Mouse (Mus musculus) heart, postnatal 36 days (tissue): ENCODE measurements at regions not wholly inside any gene's neighbourhood (a gene's known extent, or its start where the extent isn't known, plus 50 kb on each side); places are given as distances from the start of the nearest gene placed in this dataset.

Experiments
- DNase-seq, 2 experiments: peaks; one replicate each; pipeline ENCODE4 v3.0.0; 2021 to 2022
- intact Hi-C: fragments of 180-260 bp; cut with DNase I; formaldehyde crosslinking; loops from one replicate; pipeline ENCODE4 v1.15.1; 2025

GRCm38 (mm10) chr3:148228002-148228707 is 762.2 kb downstream of the Adgrl2 start:
- no peak for DNase-seq
- intact Hi-C loops = no loop called here

GRCm38 (mm10) chr3:148220826-148221225 is 769.5 kb downstream of the Adgrl2 start:
- DNase-seq = no peak
- intact Hi-C loops = no loop called here

GRCm38 (mm10) chr3:148220024-148220590 is 770.2 kb downstream of the Adgrl2 start:
- intact Hi-C loops = no loop called here
- no peak for DNase-seq

GRCm38 (mm10) chr3:148202148-148202547 is 788.2 kb downstream of the Adgrl2 start:
- DNase-seq = no peak

GRCm38 (mm10) chr3:148186704-148187103 is 803.7 kb downstream of the Adgrl2 start:
- intact Hi-C loops = no loop called here
- DNase-seq = no peak

More at GRCm38 (mm10) chr3:148202148-148202547, 788.2 kb downstream of the Adgrl2 start:
- intact Hi-C loops = no loop called here

GRCm38 (mm10) chr3:148167556-148167955 is 822.8 kb downstream of the Adgrl2 start:
- DNase-seq = no peak

GRCm38 (mm10) chr3:148159059-148159458 is 831.3 kb downstream of the Adgrl2 start:
- DNase-seq = no peak
- intact Hi-C loops = no loop called here

More at GRCm38 (mm10) chr3:148167556-148167955, 822.8 kb downstream of the Adgrl2 start:
- intact Hi-C loops = no loop called here

GRCm38 (mm10) chr3:148158533-148158932 is 831.8 kb downstream of the Adgrl2 start:
- DNase-seq = no peak
- intact Hi-C loops = no loop called here

GRCm38 (mm10) chr3:148143776-148144175 is 846.6 kb downstream of the Adgrl2 start:
- intact Hi-C loops = no loop called here
- DNase-seq = peak in 1 of 2 experiments; percentile 1

GRCm38 (mm10) chr3:148136791-148137251 is 853.5 kb downstream of the Adgrl2 start:
- DNase-seq = no peak
- intact Hi-C loops = no loop called here

- no peak for DNase-seq
- intact Hi-C loops = no loop called here
These were observed 855.7 kb downstream of the Adgrl2 start for GRCm38 (mm10) chr3:148134646-148135045.

GRCm38 (mm10) chr3:148115576-148115975 is 874.8 kb downstream of the Adgrl2 start:
- intact Hi-C loops = no loop called here
- no peak for DNase-seq

GRCm38 (mm10) chr3:148112204-148112603 is 878.2 kb downstream of the Adgrl2 start:
- DNase-seq = no peak
- intact Hi-C loops = no loop called here

GRCm38 (mm10) chr3:148107031-148107430 is 883.3 kb downstream of the Adgrl2 start:
- no peak for DNase-seq
- intact Hi-C loops = no loop called here

- no peak for DNase-seq
- intact Hi-C loops = no loop called here
These were observed 896.4 kb downstream of the Adgrl2 start for GRCm38 (mm10) chr3:148093930-148094329.

- no peak for DNase-seq
- intact Hi-C loops = no loop called here
These were observed 914.5 kb downstream of the Adgrl2 start for GRCm38 (mm10) chr3:148075841-148076240.

GRCm38 (mm10) chr3:148066701-148067100 is 923.7 kb downstream of the Adgrl2 start:
- intact Hi-C loops = no loop called here
- DNase-seq = no peak

- intact Hi-C loops = no loop called here
- no peak for DNase-seq
These were observed 934.3 kb downstream of the Adgrl2 start for GRCm38 (mm10) chr3:148056074-148056473.

GRCm38 (mm10) chr3:148052516-148052915 is 937.8 kb downstream of the Adgrl2 start:
- intact Hi-C loops = no loop called here
- DNase-seq = no peak

GRCm38 (mm10) chr3:148048247-148048646 is 942.1 kb downstream of the Adgrl2 start:
- DNase-seq = no peak

GRCm38 (mm10) chr3:148032532-148032931 is 957.8 kb downstream of the Adgrl2 start:
- intact Hi-C loops = no loop called here
- DNase-seq = no peak

More at GRCm38 (mm10) chr3:148048247-148048646, 942.1 kb downstream of the Adgrl2 start:
- intact Hi-C loops = no loop called here

- intact Hi-C loops = no loop called here
These were observed 984.5 kb downstream of the Adgrl2 start for GRCm38 (mm10) chr3:148005831-148006230.

More at GRCm38 (mm10) chr3:148005831-148006230, 984.5 kb downstream of the Adgrl2 start:
- no peak for DNase-seq
